Mouse (Mus musculus): ENCODE measurements around the gene Slc24a3. TPM values are rescaled to one million over a fixed set of nuclear protein-coding genes. Genes with fewer than 3 reads are reported as not detected.

Slc24a3 gene
- total RNA-seq, 2 experiments from 2014 or later = 93.2 to 98.8 TPM

DNA sequence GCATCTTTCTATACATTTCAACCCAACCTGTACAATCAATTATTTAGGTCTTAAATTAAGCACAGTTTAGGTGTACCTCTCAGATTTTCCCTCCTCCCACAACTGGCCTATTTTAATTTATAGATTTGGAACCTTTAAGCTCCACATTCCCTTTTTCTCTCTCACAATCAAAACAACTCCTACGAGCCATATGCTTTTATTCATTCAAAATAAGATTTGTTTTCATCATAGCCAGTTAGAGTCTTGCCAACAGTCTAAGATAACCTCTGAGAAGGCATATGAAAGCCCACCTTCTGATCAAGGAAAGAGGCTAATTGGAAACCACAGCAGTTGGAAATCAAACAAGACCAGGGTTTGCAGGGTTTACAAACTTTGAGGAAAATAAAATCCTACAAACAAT is 177.0 kb downstream of the Slc24a3 start:
- DNase-seq (ENCODE audit: low spot score in 2 of 2) = no peak

DNA sequence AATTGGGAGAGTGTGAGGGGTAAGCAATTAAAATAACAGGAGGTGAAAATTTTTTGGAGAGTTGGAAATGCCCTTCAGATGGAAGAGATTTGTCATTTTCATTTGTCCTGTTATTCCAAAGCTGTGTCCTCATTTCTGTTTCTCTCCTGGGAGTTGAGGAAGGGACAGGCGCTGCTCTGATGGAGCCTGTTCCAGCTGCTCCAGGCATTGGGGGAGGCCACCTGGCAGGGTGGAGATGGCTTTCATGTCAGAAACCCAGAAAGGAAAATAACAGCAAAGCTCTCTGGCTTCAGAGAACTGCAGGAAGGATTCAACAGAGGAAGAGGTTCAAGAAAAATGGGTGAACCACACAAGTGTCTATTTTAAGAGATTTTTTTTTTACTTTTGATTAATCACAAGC is 186.2 kb downstream of the Slc24a3 start:
- no peak for DNase-seq (ENCODE audit: low spot score in 2 of 2)

DNA sequence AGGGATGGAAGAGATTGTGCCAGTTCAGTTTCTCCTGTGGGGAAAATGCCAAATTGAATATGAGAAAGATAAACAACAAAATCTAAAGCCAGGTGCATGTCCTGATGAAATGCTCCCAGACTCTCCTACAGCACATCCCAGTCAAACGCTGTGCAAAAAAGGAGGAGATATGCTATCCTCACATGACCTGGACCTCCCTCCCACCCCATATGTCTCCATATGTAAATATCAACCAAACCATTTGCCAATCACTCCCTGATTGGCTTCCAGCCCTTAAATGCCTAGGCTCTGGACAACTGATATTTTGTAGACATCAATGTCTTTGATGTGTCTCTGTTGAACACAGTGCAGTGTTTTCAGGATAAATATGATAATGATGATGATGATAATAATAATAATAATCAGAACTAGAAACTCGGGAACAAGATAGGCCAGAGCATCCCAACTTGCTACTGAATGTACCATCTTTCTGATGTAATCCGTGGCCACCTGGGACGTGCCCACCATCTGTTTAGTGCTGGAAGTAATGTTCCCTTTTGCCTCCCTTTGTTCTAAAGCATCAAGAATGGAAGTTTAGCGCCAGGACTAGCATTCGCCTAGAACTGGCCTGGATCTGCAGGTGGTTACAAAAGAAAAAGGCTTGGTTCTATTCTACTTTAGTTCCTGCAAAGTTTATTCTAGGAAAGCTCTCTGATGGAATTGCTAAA is 190.8 kb downstream of the Slc24a3 start:
- no peak for DNase-seq (ENCODE audit: low spot score in 2 of 2)

DNA sequence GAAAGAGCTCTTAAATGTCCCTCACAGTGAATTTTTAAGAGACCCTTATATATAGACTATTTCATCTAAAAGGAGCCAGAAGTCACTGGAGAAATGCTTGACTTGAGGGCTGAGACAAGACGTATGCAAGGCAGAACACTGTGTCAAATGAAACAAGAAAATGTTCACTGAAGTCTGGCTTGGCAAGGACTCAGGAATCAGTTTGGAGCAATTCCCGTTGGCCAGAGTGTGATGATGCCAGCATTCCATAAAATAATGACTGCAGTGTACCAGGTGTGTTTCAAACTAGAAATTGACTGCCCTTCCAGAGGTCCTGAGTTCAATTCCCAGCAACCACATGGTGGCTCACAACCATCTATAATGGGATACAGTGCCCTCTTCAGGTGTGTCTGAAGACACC is 196.1 kb downstream of the Slc24a3 start:
- no peak for DNase-seq (ENCODE audit: low spot score in 2 of 2)

DNA sequence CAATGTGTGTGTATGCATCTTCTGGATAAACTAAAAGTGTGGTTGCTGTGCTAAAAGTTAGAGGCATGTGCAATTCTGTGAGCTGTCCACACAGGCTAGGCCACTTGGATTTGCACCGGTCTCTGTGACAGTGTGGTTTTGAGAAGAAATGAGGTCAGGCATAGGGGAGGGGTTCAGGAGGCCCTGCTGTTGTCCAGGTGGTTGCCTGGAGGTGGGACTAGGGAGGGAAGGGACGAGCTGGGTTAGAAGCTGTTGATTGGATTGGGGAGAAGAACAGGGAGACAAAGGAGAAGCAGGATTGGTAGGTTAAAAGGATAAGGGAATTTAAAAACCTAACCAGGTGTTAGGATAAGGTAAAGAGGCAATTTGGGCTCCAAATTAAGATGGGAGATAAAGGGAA is 201.1 kb downstream of the Slc24a3 start:
- DNase-seq (ENCODE audit: low spot score in 2 of 2) = no peak

DNA sequence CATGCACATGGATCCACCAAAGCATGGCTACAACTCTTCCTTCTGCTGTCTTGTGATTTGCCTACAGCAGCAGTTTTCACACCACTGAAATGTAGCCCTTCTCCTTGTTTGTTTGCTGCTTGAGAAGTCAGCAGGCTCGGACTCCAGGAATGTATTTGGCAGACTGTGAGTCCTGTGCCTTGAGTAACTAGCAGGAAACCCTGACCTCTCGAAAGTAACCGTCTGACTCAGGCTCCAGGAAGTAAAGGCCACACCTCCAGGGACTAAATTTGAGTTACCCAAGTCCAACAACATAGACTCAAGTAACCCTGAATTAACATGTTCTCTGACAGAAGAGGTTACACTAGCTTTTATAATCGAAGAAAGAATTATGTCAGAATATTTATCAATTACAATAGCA is 203.2 kb downstream of the Slc24a3 start:
- no peak for DNase-seq (ENCODE audit: low spot score in 2 of 2)

DNA sequence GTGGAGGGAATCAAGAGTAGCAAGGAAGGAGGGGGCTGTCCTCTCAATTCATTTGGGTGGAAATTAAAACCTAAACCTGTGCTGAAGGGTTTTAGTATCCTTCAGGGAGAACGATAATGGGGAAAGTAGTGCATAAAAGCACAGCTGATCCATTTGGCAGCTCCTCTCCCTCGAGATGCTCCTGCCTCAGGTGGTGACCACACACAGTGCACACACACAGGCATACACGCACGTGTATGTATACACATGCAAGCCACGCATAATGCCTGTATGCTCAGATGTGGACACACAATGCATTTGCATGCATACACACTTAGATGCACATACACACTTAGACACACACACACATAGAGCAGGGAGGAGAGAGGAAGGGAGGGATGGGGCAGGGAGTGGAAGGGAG is 206.2 kb downstream of the Slc24a3 start:
- DNase-seq (ENCODE audit: low spot score in 2 of 2) = no peak

DNA sequence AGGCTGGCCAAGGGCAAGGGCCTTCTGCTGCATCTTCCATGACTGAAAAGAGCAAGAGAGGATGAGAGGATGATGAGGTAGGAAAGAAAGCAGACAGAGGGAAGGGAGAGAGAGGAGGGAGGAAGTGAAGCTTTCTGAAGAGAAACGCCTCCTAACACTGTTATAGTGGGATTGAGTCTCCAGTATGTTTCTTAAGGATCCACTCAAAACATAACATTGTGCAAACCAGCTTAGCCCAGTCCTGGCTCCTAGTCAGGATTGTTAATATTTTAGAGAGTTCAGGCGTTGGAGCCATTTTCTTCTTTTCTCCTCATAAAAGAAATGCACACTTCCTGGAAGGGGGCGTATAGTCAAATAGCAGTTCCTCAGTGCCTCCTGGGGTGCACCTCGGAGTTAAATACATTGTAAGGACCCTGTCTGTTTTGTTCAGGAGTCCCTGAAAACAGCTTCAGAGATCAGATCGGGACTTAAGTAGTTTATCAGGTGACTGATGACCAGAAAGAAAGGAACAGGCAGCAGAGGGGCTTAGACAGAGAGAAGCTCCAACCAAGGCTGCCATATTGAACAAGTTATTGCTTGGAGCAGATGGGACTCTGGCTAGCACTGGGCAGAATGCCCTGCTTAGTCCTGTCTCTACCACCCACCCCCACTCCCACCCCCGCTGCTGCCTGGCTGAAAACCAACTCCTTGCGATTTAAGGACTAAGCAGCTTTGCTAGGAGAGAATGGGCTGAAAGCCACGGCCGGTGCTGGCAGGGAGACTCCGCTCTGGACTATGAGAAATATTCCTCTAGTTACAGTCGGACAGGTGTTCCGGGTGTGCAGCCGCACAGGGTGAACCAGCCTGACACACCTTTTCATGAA is 215.6 kb downstream of the Slc24a3 start:
- peak; percentile 69 to 75 for DNase-seq (ENCODE audit: low spot score in 2 of 2)

DNA sequence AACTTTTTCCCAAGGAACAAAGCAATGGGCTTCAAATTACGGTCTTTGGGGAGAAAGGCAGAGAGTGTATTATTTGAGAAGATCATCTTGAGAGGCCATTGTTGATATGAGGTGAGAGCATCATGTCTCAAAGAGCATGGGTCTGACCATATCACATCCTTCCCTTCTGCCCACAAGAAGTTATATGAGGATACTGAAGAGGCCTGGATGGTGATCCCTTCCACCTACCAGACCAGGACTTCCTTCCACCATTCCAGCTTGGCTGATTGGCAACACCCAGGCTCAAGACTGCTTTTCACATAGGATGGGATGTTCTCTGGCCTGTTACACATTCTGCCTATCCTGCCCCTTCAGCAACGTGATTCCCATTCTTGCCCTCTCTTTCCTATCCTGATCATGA is 216.7 kb downstream of the Slc24a3 start:
- DNase-seq (ENCODE audit: low spot score in 2 of 2) = no peak

DNA sequence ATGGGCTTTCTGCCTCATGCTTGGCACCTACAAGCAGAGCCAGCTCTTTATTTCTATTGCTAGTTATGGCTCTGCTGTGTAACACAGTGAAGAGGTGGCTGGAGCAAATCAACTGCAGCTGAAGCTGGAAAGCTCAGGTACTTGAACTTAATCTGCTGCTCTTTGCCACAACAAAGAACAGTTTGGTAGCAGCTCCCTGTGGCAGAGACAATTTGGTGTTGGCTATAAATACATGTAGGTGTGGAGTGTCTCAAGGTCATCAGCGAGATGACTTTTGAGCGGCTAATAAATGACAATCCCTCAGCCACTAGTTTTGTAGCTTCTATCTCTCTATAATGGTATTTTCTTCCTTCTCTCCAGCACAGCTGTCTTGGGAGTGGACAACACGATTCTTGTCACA is 217.7 kb downstream of the Slc24a3 start:
- no peak for DNase-seq (ENCODE audit: low spot score in 2 of 2)

DNA sequence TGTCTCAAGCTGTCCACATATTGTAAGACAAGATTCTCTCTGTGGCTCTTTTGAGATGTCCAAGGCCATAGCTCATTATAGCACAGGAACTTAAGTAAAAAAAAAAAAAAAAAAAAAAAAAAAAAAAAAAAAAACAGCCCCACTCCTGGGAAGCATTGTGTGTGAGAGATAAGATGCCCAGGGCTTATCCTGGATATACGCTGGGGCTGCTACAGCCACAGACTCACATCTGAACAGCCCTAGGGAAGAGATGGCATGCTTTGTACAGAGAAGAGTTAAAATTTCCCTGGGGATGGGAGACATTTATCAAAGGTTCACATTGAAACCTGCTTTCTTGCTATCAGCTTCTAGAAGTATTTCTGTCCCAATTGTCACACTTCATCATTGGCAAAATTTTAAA is 218.2 kb downstream of the Slc24a3 start:
- no peak for DNase-seq (ENCODE audit: low spot score in 2 of 2)

DNA sequence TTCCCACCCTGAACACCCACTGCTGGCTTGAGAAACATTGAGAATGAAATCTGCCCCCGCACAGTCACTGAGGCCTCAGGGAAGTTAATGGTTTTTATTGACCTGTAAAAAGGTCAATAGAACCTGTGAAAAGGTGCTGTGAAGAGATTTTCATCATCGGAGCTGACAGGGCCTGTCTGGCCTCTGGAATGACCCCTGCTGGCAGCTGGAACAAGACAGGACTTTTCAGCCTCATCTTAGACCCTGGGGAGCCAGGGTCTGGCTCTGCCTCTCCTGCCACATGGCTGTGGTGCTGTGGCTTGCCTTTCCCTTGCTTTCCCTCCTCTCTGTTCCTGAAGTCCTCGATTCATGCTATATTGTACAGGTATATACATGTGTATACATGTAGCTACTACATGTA is 228.2 kb downstream of the Slc24a3 start:
- DNase-seq (ENCODE audit: low spot score in 2 of 2) = no peak

DNA sequence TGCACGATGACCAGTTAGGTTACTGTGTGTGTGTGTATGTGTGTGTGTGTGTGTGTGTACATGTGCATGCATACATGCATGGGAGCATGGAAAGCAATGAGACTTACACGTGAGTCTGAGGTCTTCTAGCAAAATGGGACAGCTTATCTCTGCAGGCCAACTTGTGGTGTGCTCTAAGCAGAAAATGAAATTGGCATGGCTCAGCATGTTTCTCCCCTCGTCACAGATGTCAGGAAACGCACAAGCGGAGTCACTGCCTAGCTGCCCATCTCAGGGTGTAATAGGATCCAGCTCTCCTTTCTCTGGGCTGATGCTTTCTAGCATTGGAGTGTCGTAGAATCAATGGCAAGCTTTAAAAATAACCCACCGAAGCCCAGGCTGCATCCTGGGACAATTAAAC is 229.0 kb downstream of the Slc24a3 start:
- no peak for DNase-seq (ENCODE audit: low spot score in 2 of 2)

DNA sequence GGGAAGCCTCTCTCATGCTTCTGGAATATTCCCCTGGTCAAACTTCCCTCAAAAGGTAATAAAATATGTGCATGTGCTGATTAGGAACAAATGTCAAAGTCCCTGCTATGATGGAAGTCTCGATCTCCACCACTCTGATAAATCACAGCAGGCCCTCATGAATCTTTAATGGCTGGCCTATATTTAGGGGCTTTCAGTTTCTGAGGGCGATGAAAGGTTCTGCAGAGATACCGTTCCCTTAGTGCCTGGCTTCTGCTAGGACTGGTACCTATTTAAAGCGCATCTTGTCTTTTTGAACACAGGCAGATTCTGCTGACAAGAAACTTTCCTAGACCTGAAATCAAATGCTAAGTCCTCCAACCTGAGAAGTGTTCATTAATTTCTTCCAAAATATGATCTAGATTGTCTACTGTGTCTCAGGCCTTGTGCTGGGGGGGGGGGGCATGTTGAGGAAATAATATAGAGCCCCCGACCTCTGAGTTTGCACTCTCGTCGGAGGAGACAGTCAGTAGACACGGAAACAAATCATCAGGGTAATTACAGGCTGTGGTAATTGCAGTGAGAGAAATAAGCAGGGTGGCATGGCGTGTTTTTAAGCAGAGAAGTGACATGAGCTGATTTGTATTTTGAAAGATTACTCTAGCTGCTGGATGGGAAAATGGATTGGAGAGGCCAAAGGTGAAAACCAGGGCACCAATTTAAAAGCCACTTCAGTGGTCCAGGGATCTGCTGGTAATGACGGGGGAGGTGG is 230.1 kb downstream of the Slc24a3 start:
- no peak for DNase-seq (ENCODE audit: low spot score in 2 of 2)

DNA sequence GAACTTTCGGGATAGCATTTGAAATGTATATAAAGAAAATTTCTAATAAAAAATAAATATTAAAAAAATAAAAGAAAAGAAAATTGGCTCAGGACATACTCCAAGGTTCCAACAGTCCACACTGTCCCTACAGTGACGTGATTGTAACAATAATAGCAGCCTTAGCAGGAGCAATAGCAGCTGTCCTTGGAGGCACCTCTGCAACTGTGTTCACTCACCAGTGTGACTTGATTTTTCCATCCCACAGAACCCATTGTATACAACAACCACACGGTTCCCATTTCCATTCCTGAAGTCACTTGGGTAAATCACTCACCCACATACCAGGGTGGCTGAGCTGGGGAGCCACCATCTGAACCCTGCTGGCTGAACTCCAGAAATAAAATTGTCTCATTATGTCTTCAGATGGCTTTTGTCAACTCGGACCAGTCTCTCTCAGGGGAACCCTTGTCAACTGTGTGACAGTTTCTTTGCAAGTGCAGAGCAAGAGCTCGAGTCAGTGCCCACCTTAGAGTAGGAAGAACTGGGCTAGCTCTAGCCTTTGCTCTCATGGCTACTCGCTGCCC is 233.8 kb downstream of the Slc24a3 start:
- no peak for DNase-seq (ENCODE audit: low spot score in 2 of 2)

DNA sequence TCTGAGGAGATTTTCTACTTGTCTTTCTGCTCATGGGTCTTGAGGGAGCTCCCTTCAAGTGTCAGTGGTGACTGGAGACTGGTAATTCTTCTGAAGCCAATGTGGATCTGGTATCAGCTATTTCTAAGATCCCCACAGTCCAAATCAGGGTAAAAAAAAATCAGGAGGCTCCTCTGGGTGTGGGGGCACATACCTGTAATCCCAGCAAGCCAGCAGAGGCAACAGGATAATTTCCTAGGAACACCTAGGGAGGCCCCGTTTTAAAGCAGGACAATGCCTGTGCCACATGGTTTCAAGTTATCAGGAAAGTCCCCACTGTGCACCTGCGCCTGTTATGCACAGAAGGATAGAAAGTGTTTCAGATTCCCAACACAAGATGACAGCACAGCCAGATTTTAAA is 234.4 kb downstream of the Slc24a3 start:
- DNase-seq (ENCODE audit: low spot score in 2 of 2) = no peak

DNA sequence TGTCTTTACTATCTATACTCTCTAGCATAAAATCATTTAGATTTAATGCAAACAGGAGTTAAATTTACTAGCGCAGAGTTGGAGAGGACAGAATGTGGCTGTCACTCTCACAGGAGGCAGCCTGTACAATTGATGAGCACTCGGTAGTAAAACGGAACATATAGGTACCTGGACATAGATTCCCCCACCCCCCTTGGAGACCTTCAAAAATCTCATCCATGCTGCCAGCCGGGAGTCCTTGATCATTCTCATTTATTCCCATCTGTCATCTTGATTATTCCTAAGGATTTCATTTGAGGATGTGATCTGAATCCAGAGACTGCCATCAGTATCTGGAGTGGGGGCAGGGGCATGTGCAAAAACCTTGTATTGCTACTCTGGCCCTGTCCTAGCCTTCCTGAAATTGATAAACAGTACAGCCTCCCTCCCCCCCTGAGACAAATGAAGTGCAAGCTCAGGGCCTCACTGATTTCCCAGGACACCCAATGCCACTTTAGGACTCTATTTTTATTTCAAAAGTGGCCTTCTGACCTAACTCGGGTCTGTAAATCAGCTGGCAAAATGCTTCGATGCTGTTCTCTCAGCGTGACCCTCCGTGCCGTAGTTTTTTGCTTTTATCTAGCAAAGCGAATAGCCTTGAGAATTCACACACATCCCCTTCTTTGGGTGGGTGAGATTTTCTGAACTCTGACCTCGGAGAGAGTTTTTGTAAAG is 237.4 kb downstream of the Slc24a3 start:
- no peak for DNase-seq (ENCODE audit: low spot score in 2 of 2)

DNA sequence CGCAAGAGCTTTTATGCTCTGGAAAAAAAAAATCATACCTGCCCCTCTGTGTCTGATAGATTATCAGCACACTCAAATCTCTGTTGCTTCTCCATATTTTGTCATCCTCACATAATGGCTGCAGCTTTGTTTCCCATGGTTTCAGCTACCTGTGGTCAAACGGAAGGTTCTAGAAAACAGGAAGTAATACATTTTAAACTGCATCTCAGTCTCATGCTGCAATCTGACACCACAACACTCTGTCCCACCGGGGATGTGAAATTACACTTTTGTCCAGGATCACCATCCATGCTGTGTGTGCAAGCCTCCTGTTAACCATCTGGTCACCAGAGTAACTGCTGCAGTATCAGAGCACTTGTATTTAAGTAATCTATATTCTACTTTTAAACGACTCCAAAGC is 238.2 kb downstream of the Slc24a3 start:
- no peak for DNase-seq (ENCODE audit: low spot score in 2 of 2)

DNA sequence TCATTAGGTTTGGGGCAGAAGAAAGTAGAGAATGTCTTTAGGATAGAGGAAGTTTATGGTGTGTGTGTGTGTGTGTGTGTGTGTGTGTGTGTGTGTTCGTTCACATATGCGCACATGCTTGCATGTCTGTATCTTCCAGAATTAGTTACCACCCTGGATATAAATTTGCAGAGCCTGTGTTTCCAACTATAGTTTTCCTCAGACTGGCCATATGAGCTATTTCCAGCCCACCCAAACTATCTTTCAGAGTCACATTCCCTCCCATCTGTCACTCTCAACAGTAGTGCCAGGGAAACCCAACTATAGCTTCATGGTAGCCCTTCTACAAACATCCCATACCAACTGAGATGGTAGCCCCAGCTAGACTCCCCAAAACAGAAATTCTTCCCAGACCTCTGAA is 250.2 kb downstream of the Slc24a3 start:
- no peak for DNase-seq (ENCODE audit: low spot score in 2 of 2)

DNA sequence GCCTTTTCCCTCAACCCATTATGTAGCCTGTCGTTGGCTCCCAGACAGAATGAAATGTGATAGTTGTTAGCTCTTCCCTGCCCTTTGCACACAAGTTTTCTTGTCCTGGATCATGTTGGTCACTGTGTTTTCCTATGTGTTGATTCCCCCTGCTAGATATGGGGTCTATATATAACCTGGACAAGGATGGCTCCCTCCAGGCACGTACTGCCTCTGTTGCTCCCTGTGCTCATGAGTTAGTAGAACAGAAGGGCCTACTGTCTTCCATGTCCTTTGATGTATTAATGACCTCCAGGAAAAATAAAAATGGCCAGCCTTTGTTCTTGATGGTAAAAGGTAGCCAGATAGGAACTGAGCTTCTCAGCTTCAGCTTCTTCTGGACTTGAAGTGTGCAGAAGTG is 251.5 kb downstream of the Slc24a3 start:
- DNase-seq (ENCODE audit: low spot score in 2 of 2) = no peak
